Mouse (Mus musculus): ENCODE data around the gene Camsap3.
"Not testable (repeated sequence)": the region's sequence is repeated elsewhere in the genome, so short reads cannot be mapped to it uniquely, and the experiment has no call there.

Gene Camsap3

DNA sequence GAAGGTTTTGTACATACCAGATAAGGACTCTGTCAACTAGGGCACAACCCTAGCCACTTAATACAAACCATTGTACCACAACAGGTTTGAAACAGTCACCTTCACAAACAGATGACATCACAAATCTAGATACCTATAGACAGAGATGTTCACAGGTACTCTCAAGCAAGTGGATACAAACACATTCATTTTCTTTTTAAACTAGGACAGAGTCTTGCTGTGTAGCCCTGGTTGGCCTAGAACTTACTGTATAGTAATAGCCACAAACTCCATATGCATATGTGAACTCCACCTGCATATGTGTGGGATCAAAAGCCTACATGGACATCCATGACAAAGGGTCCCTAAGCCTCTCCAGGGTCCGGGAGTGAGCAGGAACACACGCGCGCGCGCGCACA, at the start of gene Camsap3:
Gene Camsap3, plus strand, starts transcription at position 301 of the 398 bp plus-strand sequence.
- no peak for DNase-seq

DNA sequence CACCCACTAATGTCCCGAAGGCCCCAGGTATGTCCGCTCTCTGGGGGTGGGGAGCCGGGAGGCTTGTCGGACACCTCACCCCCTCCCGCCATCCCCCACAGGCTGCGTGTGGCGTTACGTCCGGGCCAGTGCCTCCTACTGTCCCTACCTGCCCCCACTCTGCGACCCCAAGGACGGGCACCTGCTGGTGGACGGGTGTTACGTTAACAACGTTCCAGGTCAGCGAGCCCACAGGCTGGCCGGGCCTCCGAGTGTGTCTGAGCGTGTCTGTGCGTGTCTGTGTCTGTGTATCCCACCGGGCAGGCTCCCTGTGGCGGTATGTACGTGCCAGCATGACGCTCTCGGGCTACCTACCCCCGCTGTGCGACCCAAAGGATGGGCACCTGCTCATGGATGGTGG, 49.4 kb upstream of the Camsap3 start:
- no peak for DNase-seq

DNA sequence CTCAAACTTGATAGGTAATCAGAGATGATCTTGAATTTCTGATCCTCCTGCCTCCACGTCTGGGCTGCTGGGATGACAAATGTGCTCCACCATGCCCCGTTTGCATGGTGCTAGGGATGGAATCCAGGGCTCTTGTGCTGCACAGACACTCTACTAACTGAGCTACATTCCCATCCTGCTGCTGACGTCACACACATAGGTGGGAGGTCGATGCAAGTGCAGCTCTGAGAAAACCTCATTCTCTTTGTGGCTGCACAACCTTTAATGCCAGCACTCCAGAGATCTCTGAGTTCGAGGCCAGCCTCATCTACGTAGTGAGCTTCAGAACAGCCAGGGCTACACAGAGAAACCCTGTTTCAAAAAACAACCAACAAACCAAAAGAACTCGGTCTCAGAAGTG, 47.9 kb upstream of the Camsap3 start:
- DNase-seq = no peak

GRCm38 (mm10) chr8:3540076-3540475, 47.0 kb upstream of the Camsap3 start:
- no peak for DNase-seq

DNA sequence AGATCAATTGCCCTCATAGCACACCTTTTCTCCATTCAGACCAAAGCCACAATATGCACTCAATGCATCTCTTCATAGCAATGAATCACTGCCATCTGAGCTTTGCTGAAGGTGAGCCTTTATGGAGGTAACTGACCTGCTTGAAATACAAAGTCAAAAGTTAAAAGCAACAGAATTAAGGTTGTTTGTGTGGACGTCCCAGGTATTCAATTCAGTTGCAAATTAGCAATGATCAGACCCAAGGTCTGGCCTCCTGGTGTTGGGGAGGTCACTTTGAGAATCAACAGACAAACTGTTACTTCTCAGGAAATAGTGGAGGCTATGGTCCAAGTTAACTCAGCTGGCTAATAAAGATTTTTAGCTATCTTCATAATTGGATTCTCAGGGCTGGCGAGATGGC, 40.6 kb upstream of the Camsap3 start:
- no peak for DNase-seq

DNA sequence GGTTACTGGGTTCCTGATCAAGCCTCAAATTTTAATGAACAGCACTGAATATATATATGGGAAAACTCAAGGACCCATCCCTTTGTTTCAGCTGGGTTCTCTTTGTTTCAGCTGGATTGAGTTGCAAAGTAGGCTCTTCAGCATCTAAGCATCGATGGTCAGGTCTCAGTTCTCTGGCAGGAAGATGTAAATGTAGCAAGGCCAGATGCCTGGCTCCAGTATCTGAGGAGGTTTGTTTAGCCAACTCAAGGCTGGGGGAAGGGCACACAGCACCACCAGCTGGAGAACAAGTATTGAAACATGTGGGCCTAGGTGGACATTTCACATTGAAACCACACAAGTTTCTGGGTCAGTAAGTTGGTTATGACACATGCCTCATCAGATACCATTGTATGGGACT, 34.9 kb upstream of the Camsap3 start:
- no peak for DNase-seq

DNA sequence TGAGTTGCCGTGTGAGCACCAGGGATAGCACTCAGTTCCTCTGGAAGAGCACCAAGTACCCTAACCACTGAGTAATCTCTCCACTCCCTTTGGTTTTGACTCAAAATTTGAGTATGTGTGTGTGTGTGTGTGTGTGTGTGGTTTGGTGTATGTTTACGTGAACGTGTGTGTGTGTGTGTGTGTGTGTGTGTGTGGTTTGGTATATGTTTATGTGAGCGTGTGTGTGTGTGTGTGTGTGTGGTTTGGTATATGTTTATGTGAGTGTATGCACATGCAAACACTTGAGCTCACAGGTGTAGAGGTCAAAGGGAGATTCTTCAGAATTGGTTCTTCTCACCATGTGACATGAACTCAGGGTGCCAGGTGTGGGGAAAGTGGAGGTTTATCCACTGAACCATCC, 31.0 kb upstream of the Camsap3 start:
- DNase-seq = no peak

GRCm38 (mm10) chr8:3567641-3568371, 19.3 kb upstream of the Camsap3 start, which contains the start of gene C330021F23Rik:
Gene C330021F23Rik (plus strand): TSS chr8:3567990.
- no peak for DNase-seq

DNA sequence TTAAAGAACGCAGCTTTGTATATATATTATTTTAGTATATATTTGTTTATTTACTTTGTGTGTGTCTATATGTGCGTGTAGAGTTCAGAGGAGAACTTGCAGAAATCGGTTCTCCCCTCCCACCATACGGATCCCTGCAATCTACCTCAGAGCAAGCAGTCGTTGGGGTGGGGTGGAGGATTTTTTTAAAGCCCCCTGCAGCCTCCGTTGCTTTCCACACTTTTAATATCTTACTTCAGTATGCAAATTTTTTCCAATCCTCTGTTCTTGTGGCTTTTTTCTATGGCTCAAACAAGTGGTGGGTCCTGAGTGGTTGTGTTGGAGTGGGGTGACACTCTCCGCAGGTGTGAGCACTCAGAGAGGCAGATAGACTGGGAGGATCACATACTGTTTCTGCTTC, 18.7 kb upstream of the Camsap3 start:
- no peak for DNase-seq

DNA sequence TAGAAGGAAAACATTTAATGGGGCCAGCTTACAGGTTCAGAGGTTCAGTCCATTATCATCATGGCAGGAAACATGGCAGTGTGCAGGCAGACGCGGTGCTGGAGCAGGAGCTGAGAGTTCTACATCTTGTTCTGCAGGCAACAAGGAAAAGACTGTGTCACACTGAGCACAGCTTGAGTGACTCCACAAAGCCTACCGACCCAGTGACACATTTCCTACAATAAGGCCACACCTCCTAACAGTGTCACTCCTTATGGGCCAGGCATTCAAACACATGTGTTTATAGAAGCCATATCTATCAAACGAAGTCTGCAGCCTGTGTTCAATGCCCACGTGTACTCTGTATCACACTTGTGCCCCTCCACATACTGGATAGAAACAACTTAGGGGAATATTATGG, 17.3 kb upstream of the Camsap3 start:
- DNase-seq = no peak

DNA sequence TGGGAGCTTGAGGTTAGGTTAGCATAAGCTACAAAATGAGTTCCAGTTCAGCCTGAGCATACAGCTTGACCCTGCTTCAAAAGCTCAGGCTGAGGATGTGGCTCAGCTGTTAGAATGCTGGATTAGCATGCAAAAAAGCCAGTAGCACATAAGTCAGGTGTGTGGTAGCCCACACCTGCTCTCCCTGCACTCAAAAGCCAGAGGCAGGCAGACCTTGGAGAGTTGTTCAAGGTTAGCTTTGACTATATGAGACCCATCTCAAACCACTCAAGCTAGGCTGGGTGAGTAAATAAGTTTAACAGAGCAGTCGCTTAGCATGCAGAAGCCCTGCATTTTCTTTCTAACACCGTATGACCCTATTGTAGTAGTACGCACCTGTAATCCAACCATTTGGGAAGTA, 12.5 kb upstream of the Camsap3 start:
- DNase-seq = no peak

DNA sequence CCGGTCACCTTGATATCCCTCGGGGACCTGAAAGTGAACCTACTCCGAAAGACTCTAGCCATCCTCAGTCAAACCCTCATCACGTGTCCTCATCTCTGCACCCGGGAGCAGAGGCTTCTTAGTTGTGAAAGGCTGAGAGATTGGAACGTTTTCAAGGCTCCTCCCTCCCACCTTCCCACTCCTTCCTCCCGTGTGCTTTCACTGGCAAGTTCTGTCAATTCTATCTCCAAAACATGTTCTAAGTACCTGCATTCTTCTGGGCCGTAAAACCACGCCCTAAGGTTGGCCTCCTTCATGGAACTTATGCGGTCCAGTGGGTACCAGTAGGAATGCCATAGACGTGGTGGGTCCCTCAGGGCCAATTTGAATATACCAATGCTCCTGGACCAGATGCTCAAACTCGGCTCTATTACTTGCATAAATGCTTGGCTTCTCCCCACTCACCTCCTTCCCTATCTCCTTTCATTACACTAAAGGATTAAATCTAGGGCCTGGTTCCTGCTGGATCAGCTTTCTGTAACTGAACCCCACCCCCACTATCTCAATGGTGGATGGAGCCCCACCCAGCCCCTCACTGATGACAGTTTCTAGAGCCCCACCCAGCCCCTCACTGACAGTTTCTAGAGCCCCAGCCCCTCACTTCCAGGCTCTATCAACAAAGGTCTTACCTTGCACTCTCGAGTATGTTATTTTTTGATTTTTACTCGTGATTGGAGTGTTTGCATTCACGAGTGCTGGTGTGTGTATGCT, 10.7 kb upstream of the Camsap3 start:
- DNase-seq = no peak

- no peak for DNase-seq
These were observed 7.4 kb upstream of the Camsap3 start for GRCm38 (mm10) chr8:3579390-3580364.

GRCm38 (mm10) chr8:3581961-3582360, 5.1 kb upstream of the Camsap3 start:
- DNase-seq = not testable (repeated sequence)

- no peak for DNase-seq
These were observed 641 bp upstream of the Camsap3 start for GRCm38 (mm10) chr8:3586452-3586851.

DNA sequence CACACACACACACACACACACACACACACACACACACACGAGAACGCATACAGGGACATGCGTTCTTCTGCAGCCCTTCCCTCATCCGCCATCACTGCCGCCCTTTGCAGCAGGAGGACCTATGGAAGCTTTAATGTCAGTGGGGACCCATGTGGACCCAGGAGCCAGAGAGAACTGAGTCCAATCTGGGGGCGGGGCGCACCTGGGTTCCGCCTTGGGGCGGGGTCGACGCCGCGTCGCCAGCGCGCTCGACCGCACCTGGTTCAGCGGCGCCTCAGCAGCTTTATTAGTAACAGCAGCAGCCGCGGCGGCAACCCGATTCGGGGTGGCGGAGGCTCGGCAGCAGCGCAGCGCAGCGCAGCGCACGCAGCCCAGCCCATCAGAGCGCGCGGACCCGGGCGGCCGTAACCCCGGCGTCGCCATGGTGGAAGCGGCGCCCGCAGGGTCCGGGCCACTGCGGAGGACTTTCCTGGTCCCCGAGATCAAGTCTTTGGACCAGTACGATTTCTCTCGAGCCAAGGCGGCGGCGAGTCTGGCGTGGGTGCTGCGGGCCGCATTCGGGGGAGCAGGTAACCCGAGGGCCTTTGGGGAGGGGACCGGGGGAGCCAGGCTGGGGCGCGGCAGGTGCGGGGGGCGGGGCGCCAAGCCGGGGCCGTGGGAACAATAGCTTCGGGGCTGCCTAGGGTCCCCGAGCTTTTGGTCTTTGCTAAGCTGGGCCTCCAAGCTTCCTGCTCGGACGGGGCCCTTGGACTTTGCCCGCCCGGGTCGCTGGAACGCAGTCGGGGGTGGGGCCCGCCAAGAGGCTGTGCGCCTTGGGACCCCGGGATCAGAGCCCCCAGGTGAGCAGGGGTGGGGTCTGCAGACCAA, 531 bp downstream of the Camsap3 start:
- DNase-seq = peak; percentile 76 to 84

DNA sequence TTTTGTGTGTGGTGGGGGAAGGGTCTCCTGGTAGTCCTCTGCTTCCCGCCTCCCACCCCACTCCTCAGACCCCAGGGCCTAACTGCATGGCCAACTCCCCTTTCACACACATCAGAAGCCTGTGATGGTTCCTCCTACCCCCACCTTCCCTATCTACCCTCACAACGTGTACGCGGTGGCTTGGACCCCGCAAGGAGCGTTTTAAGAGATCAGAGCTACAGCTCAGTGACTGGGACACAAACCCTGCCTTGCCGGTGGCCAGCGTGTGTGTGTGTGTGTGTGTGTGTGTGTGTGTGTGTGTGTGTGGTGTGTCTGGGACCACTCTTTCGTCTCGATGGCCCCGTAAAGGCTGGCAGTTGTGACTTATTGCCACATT, 1.2 kb downstream of the Camsap3 start:
- peak in 1 of 2 experiments; percentile 44 for DNase-seq

DNA sequence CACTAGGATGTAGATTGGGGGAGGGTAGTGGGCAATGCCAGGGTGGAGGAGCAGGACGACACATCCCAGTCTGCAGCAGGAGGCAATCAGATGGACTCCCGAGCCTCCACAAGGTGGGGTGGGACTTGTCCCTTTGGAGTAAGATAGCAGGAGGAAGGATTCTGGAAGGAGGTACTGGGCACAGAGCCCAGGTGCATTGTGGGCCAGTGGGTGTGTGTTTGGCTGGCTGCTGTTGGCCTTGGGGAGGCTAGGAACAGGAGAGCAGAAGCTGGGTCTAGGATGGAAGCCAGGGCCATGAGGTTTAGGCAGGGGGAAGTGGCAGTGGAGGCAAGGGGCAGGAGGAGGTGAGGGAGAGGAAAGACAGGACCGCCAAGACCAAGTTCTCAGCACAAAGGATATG, 6.4 kb downstream of the Camsap3 start:
- DNase-seq = peak in 1 of 2 experiments; percentile 36

DNA sequence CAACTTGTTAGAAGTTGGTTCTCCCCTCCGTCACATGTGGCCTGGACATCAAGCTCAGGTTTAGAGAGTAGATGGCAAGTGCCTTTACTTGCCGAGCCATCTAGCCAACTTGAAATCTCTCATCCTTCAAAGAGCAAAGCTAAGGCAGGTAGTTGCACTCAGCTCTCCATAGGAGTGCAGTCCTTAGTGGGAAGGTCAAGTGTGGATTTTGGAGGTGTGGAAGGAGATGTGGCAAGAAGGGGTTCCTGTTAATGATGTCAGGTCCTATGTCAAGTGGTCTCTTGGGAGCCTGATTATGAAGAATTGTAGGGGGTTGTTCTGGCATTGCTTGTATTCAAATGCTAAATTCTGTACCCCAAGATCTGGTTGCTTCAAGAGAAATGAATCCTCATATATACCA, 7.4 kb downstream of the Camsap3 start:
- no peak for DNase-seq

GRCm38 (mm10) chr8:3598054-3598453, 11.0 kb downstream of the Camsap3 start:
- no peak for DNase-seq

DNA sequence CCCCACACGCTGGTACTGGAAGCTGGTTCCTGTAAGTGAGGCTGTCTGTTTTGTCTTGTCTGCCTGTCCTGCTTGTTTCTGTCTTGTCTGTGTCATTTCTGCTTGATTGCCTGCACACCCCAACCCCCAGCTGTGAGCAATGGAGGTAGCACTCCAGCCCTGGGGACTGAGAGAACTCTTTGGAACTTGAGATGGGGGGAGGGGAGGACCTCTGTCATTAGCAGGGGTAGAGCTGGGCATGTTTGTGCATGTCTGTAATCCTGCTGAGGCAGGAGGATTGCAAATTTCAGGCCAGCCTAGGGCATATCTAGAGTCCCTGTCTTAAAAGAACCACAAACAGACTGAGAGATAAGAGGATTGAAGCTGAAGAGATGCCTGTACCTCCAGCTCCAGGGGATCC, 12.1 kb downstream of the Camsap3 start:
- no peak for DNase-seq

DNA sequence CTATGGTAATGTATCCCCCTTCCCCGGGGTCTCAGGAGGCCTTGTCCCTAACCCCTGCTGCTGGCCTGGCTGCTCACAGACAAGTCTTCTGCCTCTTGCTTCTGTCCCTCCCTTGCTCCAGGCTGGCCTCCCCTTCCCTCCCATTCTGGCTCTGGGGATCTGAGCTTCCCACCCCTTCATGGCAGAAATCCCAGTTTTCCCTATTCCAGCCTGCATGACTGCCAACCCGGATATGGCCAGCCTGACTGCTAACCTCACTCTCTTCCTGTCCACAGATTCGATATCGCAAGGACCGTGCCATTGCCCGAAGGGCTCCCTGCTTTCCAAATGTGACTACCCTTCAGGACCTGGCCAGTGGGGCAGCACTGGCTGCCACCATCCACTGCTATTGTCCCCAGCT, 13.3 kb downstream of the Camsap3 start:
- no peak for DNase-seq
